Mouse (Mus musculus) midbrain, embryonic 16.5 days (tissue): ENCODE results near the gene Elmo2. TPM values are rescaled to one million over a fixed set of nuclear protein-coding genes. Genes with fewer than 3 reads are reported as not detected.

Experiments used
- ATAC-seq: fragments of 200-750 bp; cut with Nextera tagmentation; 2 replicates; pipeline ENCODE4 v1.8.0; 2017; ENCODE audit warnings: moderate TSS enrichment
- H3K27ac ChIP-seq: fragments of 300-500 bp; sonication (generic); 2 replicates; pipeline ENCODE4 v1.5.1; 2014; ENCODE audit warnings: mild to moderate bottlenecking, low read length, mixed read lengths
- H3K27me3 ChIP-seq: fragments of 300-500 bp; sonication (generic); 2 replicates; pipeline ENCODE4 v1.6.1; 2014; ENCODE audit warnings: low read depth, low read length, mixed read lengths; ENCODE audit not compliant: control insufficient read depth, insufficient read depth
- H3K36me3 ChIP-seq: fragments of 300-500 bp; sonication (generic); 2 replicates; pipeline ENCODE4 v1.6.1; 2014; ENCODE audit warnings: mild to moderate bottlenecking, low read length, moderate library complexity, mixed read lengths; ENCODE audit not compliant: control insufficient read depth, insufficient read depth
- H3K4me1 ChIP-seq: fragments of 300-500 bp; sonication (generic); 2 replicates; pipeline ENCODE4 v1.6.1; 2014; ENCODE audit warnings: mild to moderate bottlenecking, low read length, mixed read lengths; ENCODE audit not compliant: control insufficient read depth, insufficient read depth
- H3K4me2 ChIP-seq: fragments of 300-500 bp; sonication (generic); 2 replicates; pipeline ENCODE4 v1.6.1; 2014; ENCODE audit warnings: mild to moderate bottlenecking, low read length, mixed read lengths
- H3K4me3 ChIP-seq: fragments of 300-500 bp; sonication (generic); 2 replicates; pipeline ENCODE4 v1.5.1; 2014; ENCODE audit warnings: low read depth, mild to moderate bottlenecking, low read length, moderate library complexity, mixed read lengths
- H3K9ac ChIP-seq: fragments of 300-500 bp; sonication (generic); 2 replicates; pipeline ENCODE4 v1.6.1; 2014; ENCODE audit warnings: low read depth, low read length, mixed read lengths
- H3K9me3 ChIP-seq: fragments of 300-500 bp; sonication (generic); replicated peaks from 2 replicates; pipeline ENCODE4 v1.6.1; 2014; ENCODE audit warnings: mild to moderate bottlenecking, low read length, mixed read lengths; ENCODE audit not compliant: control insufficient read depth, poor library complexity, severe bottlenecking
- WGBS: fragments of 180-500 bp; shearing (Covaris S2); extraction: QIAGEN DNeasy Blood & Tissue Kit; methylation state at CpG from one replicate; pipeline ENCODE4 v1.1.7; 2014; 5-methylcytosine and 5-hydroxymethylcytosine counted together
- polyA plus RNA-seq: library from polyadenylated mRNA; unstranded; fragments of >200 nt; fragmentation: Nextera tagmentation; extraction: Ambion mirVana; gene quantifications from 2 replicates; pipeline ENCODE4 v1.2.1, GENCODE M21; 2015

The Elmo2 gene
- 108 and 112 TPM in 2 replicates for polyA plus RNA-seq

- no peaks in the 10 kb centered on the region for H3K27me3 ChIP-seq
- peaks cover 40% of the 10 kb centered on the region for H3K4me1 ChIP-seq
- under 1% methylated on average over 53 of the region's 55 CpGs for WGBS
- peak within 1 kb of the TSS; percentile 97 for H3K27ac ChIP-seq
- peak within 1 kb of the TSS; percentile 66 for H3K4me3 ChIP-seq
- H3K4me2 ChIP-seq: peak within 1 kb of the TSS; percentile 81
- ATAC-seq: peak; percentile 98
- peak within 1 kb of the TSS; percentile 82 for H3K9ac ChIP-seq
- H3K9me3 ChIP-seq: no peaks in the 10 kb centered on the region
- no peaks in the 10 kb centered on the region for H3K36me3 ChIP-seq
Measured at GRCm38 (mm10) chr2:165326304-165327190, at the start of gene Elmo2. Gene Elmo2 (minus strand): TSS chr2:165326479.

GRCm38 (mm10) chr2:165376001-165376400, 49.7 kb upstream of the Elmo2 start:
- Histone ChIP-seq H3K4me2 (no peak overlapping the region), H3K27ac (no peak overlapping the region), H3K9me3 (no peaks in the 10 kb centered on the region; the same call in 1 of the 2 replicates), H3K4me1 (peaks cover 6% of the 10 kb centered on the region; the same call in 1 of the 2 replicates), H3K4me3 (no peak overlapping the region), H3K9ac (no peak overlapping the region), H3K27me3 (no peaks in the 10 kb centered on the region), H3K36me3 (peaks cover 28% of the 10 kb centered on the region)
- no peak for ATAC-seq
- 75% methylated on average over 4 of the region's 4 CpGs for WGBS

- Histone ChIP-seq H3K36me3 (peaks cover 23% of the 10 kb centered on the region), H3K4me3 (no peak overlapping the region)
- 76% methylated on average over 5 of the region's 5 CpGs for WGBS
Measured at GRCm38 (mm10) chr2:165375478-165375877, 49.2 kb upstream of the Elmo2 start.

GRCm38 (mm10) chr2:165371066-165371465, 44.8 kb upstream of the Elmo2 start:
- no peak for ATAC-seq
- H3K36me3 ChIP-seq: peaks cover 7% of the 10 kb centered on the region
- WGBS: 23% methylated on average over 3 of the region's 3 CpGs
- no peaks in the 10 kb centered on the region for H3K27me3 ChIP-seq
- H3K27ac ChIP-seq: no peak overlapping the region; the same call in 1 of the 2 replicates
- H3K4me1 ChIP-seq: peaks cover 7% of the 10 kb centered on the region
- no peaks in the 10 kb centered on the region for H3K9me3 ChIP-seq
- H3K4me2 ChIP-seq: peak overlapping the region; percentile 37
- H3K9ac ChIP-seq: no peak overlapping the region
- no peak overlapping the region for H3K4me3 ChIP-seq

More at GRCm38 (mm10) chr2:165375478-165375877, 49.2 kb upstream of the Elmo2 start:
- H3K4me1 ChIP-seq: peaks cover 6% of the 10 kb centered on the region; the same call in 1 of the 2 replicates
- H3K9ac ChIP-seq: no peak overlapping the region
- no peak for ATAC-seq
- no peaks in the 10 kb centered on the region for H3K27me3 ChIP-seq
- H3K27ac ChIP-seq: no peak overlapping the region
- no peak overlapping the region for H3K4me2 ChIP-seq
- no peaks in the 10 kb centered on the region for H3K9me3 ChIP-seq

- Histone ChIP-seq H3K27me3 (no peaks in the 10 kb centered on the region), H3K27ac (no peak overlapping the region), H3K4me3 (no peak overlapping the region), H3K9ac (no peak overlapping the region), H3K9me3 (no peaks in the 10 kb centered on the region), H3K4me1 (peaks cover 7% of the 10 kb centered on the region), H3K36me3 (peaks cover 7% of the 10 kb centered on the region), H3K4me2 (no peak overlapping the region)
- 80% methylated on average over 3 of the region's 3 CpGs for WGBS
- ATAC-seq: no peak
Measured at GRCm38 (mm10) chr2:165370348-165370747, 44.1 kb upstream of the Elmo2 start.

GRCm38 (mm10) chr2:165368496-165368895, 42.2 kb upstream of the Elmo2 start, which contains the start of gene Zfp663:
Gene Zfp663 (minus strand): TSS chr2:165368729.
- Histone ChIP-seq H3K36me3 (no peaks in the 10 kb centered on the region), H3K27ac (peak within 1 kb of the TSS; percentile 83), H3K9ac (peak within 1 kb of the TSS; percentile 86), H3K4me1 (peaks cover 13% of the 10 kb centered on the region), H3K4me2 (peak within 1 kb of the TSS; percentile 67), H3K9me3 (no peaks in the 10 kb centered on the region), H3K27me3 (no peaks in the 10 kb centered on the region), H3K4me3 (peak within 1 kb of the TSS; percentile 59)
- ATAC-seq: peak; percentile 63
- WGBS: under 1% methylated on average over 27 of the region's 27 CpGs

GRCm38 (mm10) chr2:165367868-165368439, 41.7 kb upstream of the Elmo2 start:
- peak overlapping the region; percentile 83 for H3K27ac ChIP-seq
- no peaks in the 10 kb centered on the region for H3K36me3 ChIP-seq
- peak; percentile 40; the same call in 1 of the 2 replicates for ATAC-seq
- no peaks in the 10 kb centered on the region for H3K9me3 ChIP-seq
- H3K4me3 ChIP-seq: peak overlapping the region; percentile 59
- under 1% methylated on average over 13 of the region's 13 CpGs for WGBS
- peak overlapping the region; percentile 67 for H3K4me2 ChIP-seq
- peaks cover 13% of the 10 kb centered on the region for H3K4me1 ChIP-seq
- H3K27me3 ChIP-seq: no peaks in the 10 kb centered on the region
- H3K9ac ChIP-seq: peak overlapping the region; percentile 86

- no peaks in the 10 kb centered on the region for H3K27me3 ChIP-seq
- peak overlapping the region; percentile 67 for H3K4me2 ChIP-seq
- H3K4me1 ChIP-seq: peaks cover 13% of the 10 kb centered on the region
- WGBS: 12% methylated on average over 5 of the region's 8 CpGs
- no peaks in the 10 kb centered on the region for H3K9me3 ChIP-seq
- no peak overlapping the region for H3K4me3 ChIP-seq
- ATAC-seq: no peak
- peak overlapping the region; percentile 33 for H3K9ac ChIP-seq
- no peak overlapping the region for H3K27ac ChIP-seq
- no peaks in the 10 kb centered on the region for H3K36me3 ChIP-seq
Measured at GRCm38 (mm10) chr2:165367047-165367520, 40.8 kb upstream of the Elmo2 start.
